Mouse (Mus musculus): ENCODE data around the gene Tmtc2.

DNA sequence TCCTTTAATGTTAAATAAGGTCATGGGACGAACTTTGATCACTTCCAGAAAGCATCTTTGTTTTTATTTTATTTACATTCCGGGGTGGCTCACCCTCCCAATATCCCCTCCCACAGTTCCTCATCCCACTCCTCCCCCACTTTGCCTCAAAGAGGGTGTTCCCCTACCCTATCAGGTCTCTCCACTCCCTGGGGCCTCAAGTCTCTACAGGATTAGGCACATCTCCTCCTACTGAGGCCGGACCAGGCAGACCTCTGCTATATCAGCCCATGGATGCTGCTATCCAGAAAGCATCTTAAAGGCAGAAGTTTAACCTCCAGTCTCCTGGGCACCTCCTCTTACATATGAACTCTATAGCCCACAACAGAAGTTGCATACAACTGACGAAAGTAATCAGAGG lies 157.7 kb downstream of the Tmtc2 start:
- no peak for TF ChIP-seq CTCF (IDR thresholded peaks at IDR 0.05; ENCODE audit: low read depth)
- no peak for TF ChIP-seq EP300 (optimal IDR thresholded peaks at IDR 0.05)

Data from stomach, postnatal 0 days (tissue).